Mouse (Mus musculus) hindbrain, embryonic 14.5 days (tissue): ENCODE data around the gene Ptpro. TPM values are rescaled to one million over a fixed set of nuclear protein-coding genes. Genes with fewer than 3 reads are reported as not detected.

ENCODE experiments used
- ATAC-seq: fragments of 200-750 bp; cut with Nextera tagmentation; 2 replicates; pipeline ENCODE4 v1.8.0; 2017; ENCODE audit warnings: moderate number of reproducible peaks, mild to moderate bottlenecking, moderate TSS enrichment, moderate library complexity; ENCODE audit not compliant: low FRiP score
- DNase-seq: peaks from one replicate; pipeline ENCODE4 v3.0.0-alpha.2; 2015; ENCODE audit warnings: low spot score
- H3K27ac ChIP-seq: fragments of 300-500 bp; sonication (generic); 2 replicates; pipeline ENCODE4 v1.5.1; 2014; ENCODE audit warnings: mild to moderate bottlenecking, moderate library complexity
- H3K27me3 ChIP-seq: fragments of 300-500 bp; sonication (generic); 2 replicates; pipeline ENCODE4 v1.6.1; 2014; ENCODE audit warnings: mild to moderate bottlenecking, low read length, mixed read lengths; ENCODE audit not compliant: control insufficient read depth, insufficient read depth
- H3K36me3 ChIP-seq: fragments of 300-500 bp; sonication (generic); replicated peaks from 2 replicates; pipeline ENCODE4 v1.6.1; 2014; ENCODE audit not compliant: control insufficient read depth, insufficient read depth
- H3K4me1 ChIP-seq: fragments of 300-500 bp; sonication (generic); replicated peaks from 2 replicates; pipeline ENCODE4 v1.6.1; 2014; ENCODE audit warnings: antibody characterized with exemption, low read length, mixed read lengths; ENCODE audit not compliant: control insufficient read depth, insufficient read depth
- H3K4me2 ChIP-seq: fragments of 300-500 bp; sonication (generic); replicated peaks from 2 replicates; pipeline ENCODE4 v1.6.1; 2014; ENCODE audit warnings: mild to moderate bottlenecking, moderate library complexity
- H3K4me3 ChIP-seq: fragments of 300-500 bp; sonication (generic); replicated peaks from 2 replicates; pipeline ENCODE4 v1.5.1; 2014; ENCODE audit warnings: mild to moderate bottlenecking, low read length
- H3K9ac ChIP-seq: fragments of 300-500 bp; sonication (generic); 2 replicates; pipeline ENCODE4 v1.6.1; 2014
- H3K9me3 ChIP-seq: fragments of 300-500 bp; sonication (generic); 2 replicates; pipeline ENCODE4 v1.6.1; 2016; ENCODE audit warnings: low read length; ENCODE audit not compliant: control insufficient read depth
- WGBS: fragments of 180-500 bp; shearing (Covaris S2); extraction: QIAGEN DNeasy Blood & Tissue Kit; methylation state at CpG from one replicate; pipeline ENCODE4 v1.1.7; 2014; 5-methylcytosine and 5-hydroxymethylcytosine counted together
- polyA plus RNA-seq: library from polyadenylated mRNA; unstranded; fragments of >200 nt; fragmentation: Nextera tagmentation; extraction: Ambion mirVana; gene quantifications from 2 replicates; pipeline ENCODE4 v1.2.1, GENCODE M21; 2014

The Ptpro gene
- polyA plus RNA-seq, 1 experiment from 2014 or later: 54.6 TPM

GRCm38 (mm10) chr6:137286376-137286775 lies 34.3 kb downstream of the Ptpro start:
- Histone ChIP-seq H3K4me3 (no peak overlapping the region), H3K4me2 (no peak overlapping the region), H3K27me3 (no peaks in the 10 kb centered on the region), H3K9ac (no peak overlapping the region), H3K27ac (no peak overlapping the region), H3K4me1 (peaks cover 6% of the 10 kb centered on the region), H3K36me3 (no peaks in the 10 kb centered on the region), H3K9me3 (no peaks in the 10 kb centered on the region)
- no peak for ATAC-seq
- DNase-seq: no peak
- WGBS: 92% methylated on average over 6 of the region's 6 CpGs

GRCm38 (mm10) chr6:137287788-137288187 lies 35.7 kb downstream of the Ptpro start:
- Histone ChIP-seq H3K9me3 (no peaks in the 10 kb centered on the region), H3K9ac (no peak overlapping the region), H3K4me3 (no peak overlapping the region), H3K36me3 (no peaks in the 10 kb centered on the region), H3K27me3 (no peaks in the 10 kb centered on the region), H3K4me2 (no peak overlapping the region), H3K27ac (no peak overlapping the region), H3K4me1 (no peaks in the 10 kb centered on the region)
- DNase-seq (no peak), ATAC-seq (no peak)
- 68% methylated on average over 7 of the region's 7 CpGs for WGBS

GRCm38 (mm10) chr6:137288264-137288663 lies 36.1 kb downstream of the Ptpro start:
- WGBS: 90% methylated on average over 5 of the region's 5 CpGs
- Histone ChIP-seq H3K9me3 (no peaks in the 10 kb centered on the region), H3K27ac (no peak overlapping the region), H3K4me2 (no peak overlapping the region), H3K4me1 (no peaks in the 10 kb centered on the region), H3K9ac (no peak overlapping the region), H3K36me3 (no peaks in the 10 kb centered on the region), H3K4me3 (no peak overlapping the region), H3K27me3 (no peaks in the 10 kb centered on the region)
- no peak for DNase-seq
- no peak for ATAC-seq

GRCm38 (mm10) chr6:137292421-137292820 lies 40.3 kb downstream of the Ptpro start:
- H3K36me3 ChIP-seq: no peaks in the 10 kb centered on the region
- no peak for DNase-seq
- H3K4me2 ChIP-seq: no peak overlapping the region
- H3K27ac ChIP-seq: no peak overlapping the region
- no peaks in the 10 kb centered on the region for H3K4me1 ChIP-seq
- H3K9ac ChIP-seq: no peak overlapping the region
- no peak for ATAC-seq
- no peaks in the 10 kb centered on the region for H3K27me3 ChIP-seq
- no peaks in the 10 kb centered on the region for H3K9me3 ChIP-seq
- WGBS: 79% methylated on average over 2 of the region's 2 CpGs
- H3K4me3 ChIP-seq: no peak overlapping the region

- Histone ChIP-seq H3K9ac (no peak overlapping the region), H3K4me1 (no peaks in the 10 kb centered on the region), H3K27me3 (no peaks in the 10 kb centered on the region), H3K4me2 (no peak overlapping the region), H3K9me3 (no peaks in the 10 kb centered on the region), H3K27ac (no peak overlapping the region), H3K36me3 (no peaks in the 10 kb centered on the region), H3K4me3 (no peak overlapping the region)
- DNase-seq: no peak
- ATAC-seq: no peak
- WGBS: 60% methylated on average over 20 of the region's 20 CpGs
Observed at GRCm38 (mm10) chr6:137294973-137295820, 43.1 kb downstream of the Ptpro start.

- H3K4me3 ChIP-seq: no peak overlapping the region
- no peak overlapping the region for H3K9ac ChIP-seq
- 0 out of 2 replicates have a peak, but pooled peaks cover 4% of the 10 kb centered on the region for H3K9me3 ChIP-seq
- WGBS: 88% methylated on average over 4 of the region's 4 CpGs
- no peaks in the 10 kb centered on the region for H3K36me3 ChIP-seq
- H3K4me1 ChIP-seq: no peaks in the 10 kb centered on the region
- ATAC-seq: no peak
- H3K4me2 ChIP-seq: no peak overlapping the region
- no peaks in the 10 kb centered on the region for H3K27me3 ChIP-seq
- no peak overlapping the region for H3K27ac ChIP-seq
- no peak for DNase-seq
Observed at GRCm38 (mm10) chr6:137302561-137302960, 50.4 kb downstream of the Ptpro start.

GRCm38 (mm10) chr6:137303824-137304223 lies 51.7 kb downstream of the Ptpro start:
- Histone ChIP-seq H3K4me2 (no peak overlapping the region), H3K9me3 (0 out of 2 replicates have a peak, but pooled peaks cover 4% of the 10 kb centered on the region), H3K9ac (no peak overlapping the region), H3K4me1 (no peaks in the 10 kb centered on the region), H3K36me3 (no peaks in the 10 kb centered on the region), H3K4me3 (no peak overlapping the region), H3K27me3 (no peaks in the 10 kb centered on the region), H3K27ac (no peak overlapping the region)
- WGBS: 93% methylated on average over 2 of the region's 2 CpGs
- DNase-seq (no peak), ATAC-seq (no peak)

- 71% methylated on average over 4 of the region's 4 CpGs for whole genome bisulfite sequencing
- ATAC-seq: no peak
- DNase-seq: no peak
Observed at GRCm38 (mm10) chr6:137315265-137315664, 63.1 kb downstream of the Ptpro start.

GRCm38 (mm10) chr6:137316358-137316757 lies 64.2 kb downstream of the Ptpro start:
- DNase-seq (no peak), ATAC-seq (no peak)
- H3K4me1 ChIP-seq: no peaks in the 10 kb centered on the region
- H3K4me3 ChIP-seq: no peak overlapping the region
- H3K27me3 ChIP-seq: no peaks in the 10 kb centered on the region
- 87% methylated on average over 6 of the region's 6 CpGs for WGBS
- no peak overlapping the region for H3K9ac ChIP-seq
- H3K4me2 ChIP-seq: no peak overlapping the region
- no peaks in the 10 kb centered on the region for H3K9me3 ChIP-seq
- no peaks in the 10 kb centered on the region for H3K36me3 ChIP-seq
- H3K27ac ChIP-seq: no peak overlapping the region

More at GRCm38 (mm10) chr6:137315265-137315664, 63.1 kb downstream of the Ptpro start:
- no peak overlapping the region for H3K9ac ChIP-seq
- no peak overlapping the region for H3K4me2 ChIP-seq
- no peaks in the 10 kb centered on the region for H3K36me3 ChIP-seq
- H3K4me3 ChIP-seq: no peak overlapping the region
- no peaks in the 10 kb centered on the region for H3K4me1 ChIP-seq
- no peak overlapping the region for H3K27ac ChIP-seq
- H3K9me3 ChIP-seq: no peaks in the 10 kb centered on the region
- no peaks in the 10 kb centered on the region for H3K27me3 ChIP-seq
